Mouse (Mus musculus) limb, embryonic 14.5 days (tissue): Measurements from ENCODE around the gene Pou2f1. TPM values are rescaled to one million over a fixed set of nuclear protein-coding genes. Genes with fewer than 3 reads are reported as not detected.

Experiments used
- ATAC-seq: fragments of 200-750 bp; cut with Nextera tagmentation; 2 replicates; pipeline ENCODE4 v1.8.0; 2017; ENCODE audit warnings: low read depth, moderate number of reproducible peaks, moderate TSS enrichment; ENCODE audit not compliant: low FRiP score
- DNase-seq: peaks from one replicate; pipeline ENCODE4 v3.0.0-alpha.2; 2015; ENCODE audit warnings: low spot score
- H3K27ac ChIP-seq: fragments of 300-500 bp; sonication (generic); replicated peaks from 2 replicates; pipeline ENCODE4 v1.5.1; 2014; ENCODE audit warnings: low read depth, mild to moderate bottlenecking, low read length, moderate library complexity, mixed read lengths
- H3K27me3 ChIP-seq: fragments of 300-500 bp; sonication (generic); 2 replicates; pipeline ENCODE4 v1.6.1; 2014; ENCODE audit warnings: low read length, mixed read lengths; ENCODE audit not compliant: control insufficient read depth, insufficient read depth
- H3K36me3 ChIP-seq: fragments of 300-500 bp; sonication (generic); 2 replicates; pipeline ENCODE4 v1.6.1; 2014; ENCODE audit warnings: mild to moderate bottlenecking, low read length, moderate library complexity, mixed read lengths; ENCODE audit not compliant: control insufficient read depth, insufficient read depth
- H3K4me1 ChIP-seq: fragments of 300-500 bp; sonication (generic); 2 replicates; pipeline ENCODE4 v1.6.1; 2014; ENCODE audit warnings: antibody characterized with exemption, low read length, mixed read lengths; ENCODE audit not compliant: control insufficient read depth, insufficient read depth
- H3K4me2 ChIP-seq: fragments of 300-500 bp; sonication (generic); replicated peaks from 2 replicates; pipeline ENCODE4 v1.6.1; 2014; ENCODE audit warnings: low read depth, mild to moderate bottlenecking, low read length, moderate library complexity; ENCODE audit not compliant: severe bottlenecking
- H3K4me3 ChIP-seq: fragments of 300-500 bp; sonication (generic); replicated peaks from 2 replicates; pipeline ENCODE4 v1.5.1; 2014; ENCODE audit warnings: low read length
- H3K9ac ChIP-seq: fragments of 300-500 bp; sonication (generic); 2 replicates; pipeline ENCODE4 v1.6.1; 2014; ENCODE audit warnings: mild to moderate bottlenecking, low read depth, low read length, moderate library complexity; ENCODE audit not compliant: severe bottlenecking
- H3K9me3 ChIP-seq: fragments of 300-500 bp; sonication (generic); 2 replicates; pipeline ENCODE4 v1.6.1; 2016; ENCODE audit warnings: low read length; ENCODE audit not compliant: control insufficient read depth
- POLR2A ChIP-seq: fragments of 200-500 bp; IDR thresholded peaks from 2 replicates; pipeline ENCODE4 v1.8.0; 2012; ENCODE audit warnings: inconsistent platforms, mild to moderate bottlenecking, moderate library complexity, borderline replicate concordance; ENCODE audit not compliant: insufficient read depth, insufficient read length; ENCODE audit errors: extremely low read depth
- WGBS: fragments of 180-500 bp; shearing (Covaris S2); extraction: QIAGEN DNeasy Blood & Tissue Kit; methylation state at CpG from one replicate; pipeline ENCODE4 v1.1.7; 2014; 5-methylcytosine and 5-hydroxymethylcytosine counted together
- polyA plus RNA-seq, 2 experiments: library from polyadenylated mRNA; depleted of rRNA in 1 of 2; stranded (reverse) in 1 of 2; unstranded in 1 of 2; fragments of >200 nt; fragmentation: Nextera tagmentation in 1 of 2; extraction: Ambion mirVana in 1 of 2; gene quantifications; 2 replicates each; pipeline versions ENCODE4 v1.2.1 to v1.2.3; 2012 to 2014

The Pou2f1 gene
- polyA plus RNA-seq, 2 experiments = 7.3 to 16.4 TPM

DNA sequence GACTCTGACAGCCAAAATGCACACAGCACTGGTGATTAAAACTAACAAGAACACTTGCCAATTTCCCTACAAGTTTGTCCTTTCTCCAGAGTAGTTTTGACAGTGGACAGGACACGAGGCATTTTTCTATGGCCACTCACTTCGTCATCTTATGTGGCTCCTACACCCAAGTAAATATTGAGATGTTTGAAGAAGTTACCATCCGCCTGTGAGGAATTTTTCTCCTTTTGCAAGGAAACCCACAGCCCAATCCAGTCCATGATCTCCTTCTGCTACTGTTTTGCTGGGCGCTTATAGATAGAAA lies 43.4 kb upstream of the Pou2f1 start:
- H3K9me3 ChIP-seq = no peaks in the 10 kb centered on the region
- H3K4me1 ChIP-seq = peaks cover 31% of the 10 kb centered on the region
- no peak; the same call in 1 of the 2 replicates for ATAC-seq
- TF ChIP-seq POLR2A = no peak
- no peak overlapping the region for H3K4me3 ChIP-seq
- H3K27ac ChIP-seq = 0 out of 2 replicates have a peak overlapping the region, but pooled peaks have one; percentile 0
- H3K27me3 ChIP-seq = peaks cover 6% of the 10 kb centered on the region; the same call in 1 of the 2 replicates
- H3K9ac ChIP-seq = no peak overlapping the region
- H3K4me2 ChIP-seq = 0 out of 2 replicates have a peak overlapping the region, but pooled peaks have one; percentile 6
- 36% methylated on average over 4 of the region's 4 CpGs for WGBS
- no peaks in the 10 kb centered on the region for H3K36me3 ChIP-seq
- no peak for DNase-seq

DNA sequence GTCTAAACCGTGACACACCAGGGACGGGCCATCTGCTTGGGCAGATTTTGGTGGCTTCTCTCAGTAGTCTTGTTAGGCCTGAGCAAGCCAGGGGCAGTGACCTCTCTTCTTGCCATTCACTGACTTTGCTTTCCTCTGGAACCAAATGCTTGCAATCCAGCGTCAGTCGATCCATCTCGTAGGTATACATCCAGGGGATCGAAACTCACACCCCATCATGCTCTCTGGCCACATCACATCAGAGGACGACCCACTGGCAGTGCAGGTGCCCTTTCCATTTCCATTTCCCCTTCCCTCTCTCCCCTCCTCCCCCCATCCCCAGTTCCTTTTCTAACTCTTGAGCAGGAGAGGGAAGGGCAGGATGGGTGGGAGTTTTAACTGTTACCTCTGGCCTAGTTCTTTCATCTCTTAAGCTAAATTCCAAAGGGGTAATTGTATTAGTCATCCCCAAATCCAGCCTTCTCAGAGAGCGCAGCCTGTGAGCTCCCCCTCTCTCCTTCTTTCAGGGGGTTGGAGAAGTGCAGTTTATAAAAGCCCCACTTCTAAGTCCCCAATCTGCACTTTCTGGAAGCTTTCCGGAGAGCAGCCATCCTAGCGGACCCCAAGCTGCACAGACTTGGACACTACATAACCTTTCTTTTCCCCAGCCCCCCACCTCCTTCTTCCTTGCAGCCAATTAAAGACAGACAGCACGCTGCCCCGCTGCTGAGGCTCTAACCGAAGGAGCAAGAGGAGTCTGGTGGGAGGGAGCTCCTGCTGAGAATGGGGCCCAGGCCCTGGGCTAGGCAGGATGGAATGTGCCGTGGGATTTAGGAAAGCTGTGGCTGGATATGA lies 42.8 kb upstream of the Pou2f1 start:
- Histone ChIP-seq H3K4me2 (peak overlapping the region; percentile 6; the same call in 1 of the 2 replicates), H3K4me1 (peaks cover 31% of the 10 kb centered on the region), H3K9ac (no peak overlapping the region), H3K36me3 (no peaks in the 10 kb centered on the region), H3K4me3 (no peak overlapping the region), H3K27ac (0 out of 2 replicates have a peak overlapping the region, but pooled peaks have one; percentile 0), H3K27me3 (peaks cover 6% of the 10 kb centered on the region; the same call in 1 of the 2 replicates), H3K9me3 (no peaks in the 10 kb centered on the region)
- no peak for TF ChIP-seq POLR2A
- peak; percentile 64 for ATAC-seq
- WGBS = 23% methylated on average over 14 of the region's 14 CpGs
- DNase-seq = peak; percentile 57

DNA sequence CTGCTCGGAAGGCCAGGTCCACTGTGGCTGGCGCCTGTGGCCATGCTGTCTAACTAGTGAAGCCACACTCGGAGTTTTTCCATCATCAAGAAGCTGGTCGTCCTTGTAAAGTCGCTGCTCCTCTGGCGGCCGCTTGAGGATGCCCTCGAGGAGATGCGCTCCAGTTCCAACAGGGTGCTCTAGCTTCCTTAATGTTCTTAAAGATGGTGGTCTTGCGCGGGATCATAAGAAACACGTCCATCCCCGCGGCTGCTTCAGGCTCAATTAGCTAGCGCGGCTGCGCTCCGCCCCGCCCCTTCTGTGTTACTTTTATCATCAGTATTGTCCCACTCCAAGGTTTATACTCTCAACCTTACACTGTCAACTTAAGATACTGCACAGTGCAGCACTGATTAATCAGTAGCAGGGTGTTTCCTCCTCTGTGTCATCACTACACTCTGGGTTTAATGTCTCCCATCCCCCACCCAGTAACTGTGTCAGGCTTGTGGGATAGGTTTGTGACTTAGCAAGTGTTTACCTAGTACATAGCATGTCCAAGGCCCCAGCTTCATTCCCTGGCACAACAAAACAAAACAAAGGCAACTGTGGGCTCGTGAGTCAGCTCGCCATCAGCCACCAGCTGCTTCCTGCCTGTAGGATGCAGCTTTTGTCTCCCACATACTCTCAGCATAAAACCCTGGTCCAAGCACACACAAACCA lies 41.1 kb upstream of the Pou2f1 start:
- no peak for ATAC-seq
- Histone ChIP-seq H3K4me2 (no peak overlapping the region), H3K9me3 (no peaks in the 10 kb centered on the region), H3K27ac (no peak overlapping the region), H3K4me3 (no peak overlapping the region), H3K4me1 (peaks cover 22% of the 10 kb centered on the region), H3K36me3 (no peaks in the 10 kb centered on the region), H3K27me3 (peaks cover 6% of the 10 kb centered on the region; the same call in 1 of the 2 replicates), H3K9ac (no peak overlapping the region)
- TF ChIP-seq POLR2A = no peak
- DNase-seq = no peak
- 71% methylated on average over 21 of the region's 21 CpGs for WGBS

DNA sequence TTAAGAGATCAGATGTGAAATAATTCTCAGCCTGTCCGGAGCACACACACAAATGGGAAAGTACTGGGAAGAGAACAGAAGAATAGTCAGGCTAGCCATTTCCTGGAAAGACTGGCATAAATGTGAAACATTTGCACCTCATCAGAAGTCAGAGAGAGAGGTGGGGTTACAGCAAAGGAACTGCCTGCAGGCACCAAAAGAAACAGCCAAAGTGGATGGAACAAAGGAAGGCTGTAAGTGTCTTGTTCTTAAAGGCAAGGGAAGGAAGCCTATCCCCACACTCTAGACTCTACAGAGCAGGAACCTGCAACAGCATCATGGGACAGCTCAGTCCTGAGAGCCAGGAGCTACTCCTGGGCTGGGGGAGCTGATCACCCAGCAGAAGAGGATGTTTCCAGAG lies 39.0 kb upstream of the Pou2f1 start:
- Histone ChIP-seq H3K36me3 (no peaks in the 10 kb centered on the region), H3K9me3 (no peaks in the 10 kb centered on the region), H3K27ac (no peak overlapping the region), H3K4me2 (no peak overlapping the region), H3K27me3 (no peaks in the 10 kb centered on the region), H3K9ac (no peak overlapping the region), H3K4me3 (no peak overlapping the region), H3K4me1 (peaks cover 8% of the 10 kb centered on the region)
- no peak for TF ChIP-seq POLR2A
- DNase-seq (no peak), ATAC-seq (no peak)
- 44% methylated on average over 1 of the region's 1 CpGs for WGBS

DNA sequence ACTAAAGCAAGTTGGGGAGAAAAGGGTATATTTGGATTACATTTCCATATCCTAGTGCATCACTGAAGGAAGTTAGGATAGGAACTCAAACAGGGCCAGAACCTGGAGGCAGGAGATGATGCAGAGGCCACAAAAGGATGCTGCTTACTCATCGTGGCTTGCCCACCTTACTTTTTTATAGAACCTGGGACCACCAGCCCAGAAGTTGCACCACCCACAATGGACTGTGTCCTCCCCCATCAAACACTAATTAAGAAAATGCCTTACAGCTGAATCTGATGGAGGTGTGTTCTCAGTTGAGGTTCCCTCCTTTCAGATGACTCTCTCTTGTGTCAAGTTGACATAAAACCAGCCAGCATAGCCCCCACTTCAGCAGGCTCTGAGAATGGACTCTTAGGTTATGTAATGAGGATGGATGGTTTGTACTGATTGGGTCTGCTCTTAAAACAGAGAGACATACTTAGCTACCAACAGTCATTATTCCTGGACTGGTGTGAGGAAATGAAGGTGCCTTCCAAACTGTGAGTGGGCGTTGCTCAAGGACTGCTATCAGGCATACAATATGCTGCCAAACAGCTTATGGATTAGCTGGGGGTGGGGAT lies 36.4 kb upstream of the Pou2f1 start:
- no peak for ATAC-seq
- H3K4me2 ChIP-seq = no peak overlapping the region
- H3K9ac ChIP-seq = no peak overlapping the region
- no peaks in the 10 kb centered on the region for H3K36me3 ChIP-seq
- H3K27ac ChIP-seq = no peak overlapping the region
- TF ChIP-seq POLR2A = no peak
- H3K9me3 ChIP-seq = no peaks in the 10 kb centered on the region
- DNase-seq = no peak
- WGBS = 82% methylated on average over 2 of the region's 2 CpGs
- H3K27me3 ChIP-seq = no peaks in the 10 kb centered on the region
- H3K4me3 ChIP-seq = no peak overlapping the region
- H3K4me1 ChIP-seq = no peaks in the 10 kb centered on the region
